Mouse (Mus musculus): ENCODE results near the gene Tspyl4. TPM values are rescaled to one million over a fixed set of nuclear protein-coding genes. Genes with fewer than 3 reads are reported as not detected.
"Not testable (repeated sequence)": the region's sequence is repeated elsewhere in the genome, so short reads cannot be mapped to it uniquely, and the experiment has no call there.

Tspyl4 gene
- total RNA-seq (2021): 100 to 1,000 TPM; 363 to 401 TPM

DNA sequence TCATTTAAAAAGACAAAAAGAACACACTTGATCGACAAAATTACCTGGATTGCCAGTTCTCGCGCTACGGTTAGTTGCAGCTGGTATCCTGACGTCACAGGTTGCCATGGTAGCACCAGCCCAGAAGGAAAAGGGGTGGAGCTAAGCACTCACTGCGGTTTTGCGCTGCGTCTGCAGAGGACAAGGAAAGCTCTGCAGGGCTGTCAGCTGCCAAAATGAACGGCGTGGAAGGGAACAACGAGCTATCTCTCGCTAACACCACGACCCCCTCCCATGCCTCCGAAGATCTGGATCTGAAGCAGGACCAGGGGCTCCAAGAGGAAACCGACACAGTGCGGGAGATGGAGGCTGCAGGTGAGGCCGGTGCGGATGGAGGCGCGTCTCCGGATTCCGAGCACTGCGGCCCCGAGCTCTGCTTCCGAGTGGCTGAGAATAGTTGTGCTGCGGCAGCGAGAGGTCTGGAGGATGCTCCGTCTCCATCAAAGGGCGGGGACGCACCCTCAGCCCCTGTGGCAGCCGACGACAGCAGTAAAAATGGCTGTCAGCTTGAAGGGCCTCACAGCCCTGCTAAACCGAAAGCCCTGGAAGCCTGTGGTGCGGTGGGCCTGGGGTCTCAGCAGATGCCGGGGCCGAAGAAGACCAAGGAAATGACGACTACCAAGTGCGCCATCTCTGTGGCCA is at the start of gene Tspyl4:
Gene Tspyl4 (plus strand): TSS at position 144 of the 681 bp plus-strand sequence.
- peak; percentile 92 to 94 for DNase-seq (ENCODE audit: low spot score in 2 of 2)
- intact Hi-C loops (cut with DNase I): loop anchor here (2.0 to 5.0 kb wide), 2 partner anchors 15 to 280 kb away; partner anchors contain the start of genes Rwdd1 and Tspyl1

DNA sequence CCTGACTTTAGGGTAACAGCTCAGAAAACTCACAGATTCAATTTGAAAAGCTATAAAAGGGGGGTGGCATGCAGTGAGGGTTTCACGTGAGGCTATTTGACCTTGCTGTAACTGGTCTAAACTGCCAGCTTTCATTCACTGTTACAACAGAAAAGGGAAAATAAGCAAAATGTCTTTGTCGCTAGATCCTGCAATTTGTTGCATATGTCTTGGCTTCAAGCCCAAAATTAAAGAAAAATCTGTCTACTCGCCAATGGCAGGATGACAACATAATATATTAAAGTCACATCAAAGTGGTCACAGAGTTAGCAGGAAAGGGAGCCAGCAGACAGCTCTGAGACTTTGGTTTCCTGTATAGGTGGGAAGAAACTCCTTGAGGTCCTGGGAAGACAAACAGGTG is 49.5 kb upstream of the Tspyl4 start:
- no peak for DNase-seq (ENCODE audit: low spot score in 2 of 2)
- intact Hi-C loops (cut with DNase I): no loop called here

DNA sequence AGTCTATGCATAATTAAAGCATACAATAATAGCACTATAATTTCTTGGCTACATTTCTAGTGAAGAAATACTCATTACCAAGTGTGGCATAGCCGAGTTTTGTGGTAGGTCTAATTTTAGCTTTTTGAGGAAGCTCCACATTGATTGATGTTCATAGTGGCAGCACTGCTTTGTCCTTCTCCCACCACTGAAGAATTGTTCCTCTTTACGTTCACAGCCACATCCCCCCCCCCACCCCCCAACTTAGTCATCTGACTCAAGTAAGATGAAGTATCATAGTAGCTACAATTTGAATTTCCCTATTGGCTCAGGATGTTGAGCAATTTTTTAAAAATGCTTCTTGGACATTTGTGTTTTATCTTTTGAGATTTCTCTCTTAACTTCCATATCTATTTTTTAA is 47.6 kb upstream of the Tspyl4 start:
- intact Hi-C loops (cut with DNase I): no loop called here
- no peak for DNase-seq (ENCODE audit: low spot score in 2 of 2)

DNA sequence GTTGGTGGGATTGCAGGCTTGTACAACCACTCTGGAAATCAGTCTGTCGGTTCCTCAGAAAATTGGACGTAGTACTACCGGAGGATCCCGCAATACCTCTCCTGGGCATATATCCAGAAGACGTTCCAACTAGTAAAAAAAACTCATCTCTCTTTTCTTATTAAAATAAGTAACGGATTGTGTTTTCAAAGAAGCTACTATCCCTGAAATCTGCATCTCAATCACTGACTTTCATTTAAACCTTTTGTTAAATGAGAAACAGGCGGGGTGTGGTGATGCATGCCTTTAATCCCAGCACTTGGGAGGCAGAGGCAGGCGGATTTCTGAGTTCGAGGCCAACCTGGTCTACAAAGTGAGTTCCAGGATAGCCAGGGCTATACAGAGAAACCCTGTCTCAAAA is 44.4 kb upstream of the Tspyl4 start:
- intact Hi-C loops (cut with DNase I); DNase-seq (ENCODE audit: low spot score in 2 of 2): not testable (repeated sequence)

DNA sequence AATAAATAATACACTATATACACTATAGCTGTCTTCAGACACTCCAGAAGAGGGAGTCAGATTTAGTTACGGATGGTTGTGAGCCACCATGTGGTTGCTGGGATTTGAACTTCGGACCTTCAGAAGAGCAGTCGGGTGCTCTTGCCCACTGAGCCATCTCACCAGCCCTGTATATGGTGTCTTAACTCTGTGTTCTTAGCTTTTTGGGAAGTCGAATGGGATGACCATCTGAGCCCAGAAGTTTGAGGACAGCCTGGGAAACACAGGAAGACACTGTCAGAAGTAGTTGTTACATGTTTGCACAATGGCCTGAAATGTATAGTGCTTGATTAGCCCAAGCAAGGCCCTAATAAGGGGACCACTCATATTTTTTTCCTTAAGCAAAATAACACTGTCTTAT is 32.1 kb upstream of the Tspyl4 start:
- intact Hi-C loops (cut with DNase I): no loop called here
- DNase-seq (ENCODE audit: low spot score in 2 of 2): no peak

DNA sequence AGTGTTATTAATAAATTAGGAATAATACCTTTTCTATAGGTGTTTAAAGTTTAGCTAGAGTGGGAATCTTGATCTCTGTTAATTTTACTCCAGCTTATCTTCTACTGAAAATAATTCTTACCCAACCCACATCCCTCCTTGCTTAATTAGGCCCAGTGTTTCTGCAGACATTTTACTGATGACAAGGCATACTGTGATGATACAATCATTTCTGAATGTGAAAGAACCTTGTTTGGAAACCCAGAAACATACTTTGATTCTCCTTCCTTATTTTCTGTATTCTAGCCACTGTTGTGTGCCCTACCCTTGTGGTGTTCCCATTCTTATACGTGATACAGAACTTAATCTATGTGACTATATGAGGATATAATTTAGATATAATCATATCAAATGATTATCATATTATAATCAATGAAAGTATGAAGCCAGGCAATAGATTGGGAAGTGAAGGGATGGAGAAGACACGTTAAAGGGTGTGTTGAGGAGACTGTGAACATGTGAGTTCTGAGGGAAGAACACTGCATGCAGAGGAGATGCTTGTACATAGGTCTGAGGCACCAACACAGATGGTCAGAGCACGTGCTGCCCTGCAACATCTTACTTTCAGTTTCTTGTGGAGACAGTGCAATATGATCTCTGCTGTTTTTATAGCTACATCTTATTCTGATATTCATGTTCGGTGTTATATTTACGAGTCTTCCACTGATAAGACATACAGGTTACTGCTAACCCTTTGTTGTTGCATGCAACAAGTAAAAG is 29.8 kb upstream of the Tspyl4 start:
- no peak for DNase-seq (ENCODE audit: low spot score in 2 of 2)
- intact Hi-C loops (cut with DNase I): no loop called here

DNA sequence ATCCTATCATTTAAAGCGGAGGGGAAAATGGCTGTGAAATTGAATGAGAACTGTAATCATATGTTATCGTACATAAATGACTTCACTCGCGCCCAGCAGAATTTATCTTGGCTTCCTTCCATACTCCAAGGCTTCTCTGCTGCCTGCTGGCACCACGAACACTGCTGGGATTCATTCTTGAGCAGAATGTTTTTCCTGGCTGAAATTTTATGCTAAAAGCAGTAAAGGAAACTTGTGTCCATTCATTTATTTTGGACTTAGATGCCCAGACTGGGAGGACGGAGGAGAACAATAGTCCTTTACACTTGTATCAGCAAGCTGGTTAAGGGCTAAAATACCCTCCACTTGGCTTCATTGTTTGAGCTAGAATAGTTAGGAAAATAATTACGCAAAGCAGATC is 25.6 kb upstream of the Tspyl4 start:
- no peak for DNase-seq (ENCODE audit: low spot score in 2 of 2)
- intact Hi-C loops (cut with DNase I): no loop called here

DNA sequence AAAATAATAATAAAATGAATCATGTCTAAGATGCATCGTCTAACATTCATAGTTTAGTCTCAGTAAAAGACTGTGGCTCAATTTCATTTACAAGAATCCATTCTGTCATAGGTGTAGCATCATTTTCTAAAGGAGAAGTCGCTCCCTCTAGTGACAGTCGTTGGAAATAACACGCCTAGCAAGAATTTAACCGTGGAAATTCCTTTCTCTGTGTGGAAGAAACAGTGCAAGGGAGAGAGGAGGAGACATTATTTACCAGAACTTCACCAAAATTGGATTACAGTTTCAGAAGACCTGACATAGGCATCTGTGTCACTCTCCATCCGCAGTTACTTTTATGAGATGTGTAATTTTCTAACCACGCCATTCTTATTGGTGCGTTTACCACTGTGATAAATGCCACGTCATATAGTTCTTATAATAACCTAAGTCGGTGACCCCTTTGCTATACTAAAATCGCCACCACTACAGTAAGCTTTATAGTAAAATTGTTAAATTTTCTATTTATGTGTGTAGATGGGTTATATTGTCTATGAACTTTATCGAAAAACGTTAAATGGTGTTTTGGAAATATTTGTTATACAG is 16.6 kb upstream of the Tspyl4 start:
- peak; percentile 13 to 44 for DNase-seq (ENCODE audit: low spot score in 2 of 2)
- intact Hi-C loops (cut with DNase I): loop anchor here (5.0 kb wide), 3 partner anchors 183 to 263 kb away; partner anchors contain the start of genes Calhm5 and Rwdd1

DNA sequence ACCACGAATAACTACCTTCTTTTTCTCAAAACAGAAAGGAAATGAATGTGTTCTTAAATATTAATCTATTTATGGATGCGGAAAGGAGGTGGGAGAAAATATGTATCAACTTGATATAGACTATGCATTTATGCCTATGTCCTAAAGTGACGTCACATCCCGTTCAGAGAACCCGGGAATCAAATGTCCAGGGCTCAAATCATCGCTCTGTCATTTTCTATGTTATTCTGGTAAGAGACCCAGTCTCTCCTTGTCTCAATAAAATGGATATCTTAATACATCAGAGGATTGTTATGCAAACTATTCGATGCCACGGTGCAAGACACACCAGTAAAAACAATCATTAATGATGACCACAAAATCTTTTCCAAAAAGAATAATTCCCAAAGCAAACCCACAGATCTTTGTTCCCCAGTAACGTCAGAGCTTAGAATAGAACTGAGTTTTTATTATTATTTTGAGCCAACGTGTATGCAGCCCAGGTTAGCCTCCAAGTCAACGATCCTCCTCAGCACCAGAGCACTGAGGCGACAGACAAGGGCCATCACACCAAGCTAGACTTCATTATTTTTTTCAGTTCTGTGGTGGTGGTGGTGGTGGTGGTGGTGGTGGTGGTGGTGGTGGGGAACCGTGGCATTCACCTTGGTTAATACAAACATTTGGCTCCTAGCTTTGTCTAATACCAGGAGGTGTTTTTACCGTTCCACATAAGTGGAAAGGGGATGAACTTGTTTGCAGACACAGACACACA is 15.9 kb upstream of the Tspyl4 start:
- no peak for DNase-seq (ENCODE audit: low spot score in 2 of 2)
- intact Hi-C loops (cut with DNase I): loop anchor here (5.0 kb wide), 3 partner anchors 184 to 264 kb away; partner anchors contain the start of genes Calhm5 and Rwdd1

DNA sequence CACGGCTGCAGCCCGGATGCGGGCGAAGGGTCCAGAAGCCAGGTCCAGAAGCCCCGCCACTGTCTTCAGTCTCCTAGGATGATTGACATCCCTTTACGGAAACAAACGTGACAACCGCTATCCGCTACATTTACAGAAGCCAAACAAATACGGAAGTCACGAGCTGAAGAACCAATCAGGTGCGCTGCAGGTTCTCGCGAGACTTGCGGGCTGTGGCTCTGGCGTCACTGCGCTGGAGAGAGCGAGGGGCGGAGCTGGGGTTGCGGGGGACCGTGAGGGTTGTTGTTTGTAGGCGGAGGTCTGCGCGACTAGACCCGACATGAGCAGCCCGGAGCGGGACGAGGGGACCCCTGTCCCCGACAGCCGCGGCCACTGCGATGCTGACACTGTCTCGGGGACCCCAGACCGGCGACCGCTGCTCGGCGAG is 15.3 kb upstream of the Tspyl4 start, which contains the start of gene Tspyl1:
Gene Tspyl1 (plus strand): TSS at position 229 of the 427 bp plus-strand sequence.
- peak; percentile 98 for DNase-seq (ENCODE audit: low spot score in 2 of 2)
- intact Hi-C loops (cut with DNase I): loop anchor here (2.0 to 5.0 kb wide), 5 partner anchors 15 to 265 kb away; partner anchors contain the start of genes Calhm5, Dse, Rwdd1 and Tspyl4

DNA sequence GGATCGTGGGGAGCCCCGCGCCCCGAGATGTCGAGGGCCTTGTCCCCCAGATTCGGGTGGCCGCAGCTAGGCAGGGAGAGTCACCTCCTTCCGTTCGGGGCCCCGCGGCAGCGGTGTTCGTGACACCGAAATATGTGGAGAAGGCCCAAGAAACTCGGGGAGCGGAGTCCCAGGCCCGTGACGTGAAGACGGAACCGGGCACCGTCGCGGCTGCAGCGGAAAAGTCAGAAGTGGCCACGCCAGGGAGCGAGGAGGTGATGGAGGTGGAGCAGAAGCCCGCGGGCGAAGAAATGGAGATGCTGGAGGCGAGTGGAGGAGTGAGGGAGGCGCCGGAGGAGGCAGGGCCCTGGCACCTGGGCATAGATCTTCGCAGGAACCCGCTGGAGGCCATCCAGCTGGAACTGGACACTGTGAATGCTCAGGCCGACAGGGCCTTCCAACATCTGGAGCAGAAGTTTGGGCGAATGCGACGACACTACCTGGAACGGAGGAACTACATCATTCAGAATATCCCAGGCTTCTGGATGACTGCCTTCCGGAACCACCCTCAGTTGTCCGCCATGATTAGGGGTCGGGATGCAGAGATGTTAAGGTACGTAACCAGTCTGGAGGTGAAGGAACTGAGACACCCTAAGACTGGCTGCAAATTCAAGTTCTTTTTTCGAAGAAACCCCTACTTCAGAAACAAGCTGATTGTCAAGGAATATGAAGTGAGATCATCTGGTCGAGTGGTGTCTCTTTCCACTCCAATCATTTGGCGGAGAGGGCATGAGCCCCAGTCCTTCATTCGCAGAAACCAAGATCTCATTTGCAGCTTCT is 14.6 kb upstream of the Tspyl4 start:
- intact Hi-C loops (cut with DNase I): loop anchor here (2.0 to 5.0 kb wide), 5 partner anchors 14 to 265 kb away; partner anchors contain the start of genes Calhm5, Dse, Rwdd1 and Tspyl4
- peak in 1 of 2 experiments; percentile 72 for DNase-seq (ENCODE audit: low spot score in 2 of 2)

DNA sequence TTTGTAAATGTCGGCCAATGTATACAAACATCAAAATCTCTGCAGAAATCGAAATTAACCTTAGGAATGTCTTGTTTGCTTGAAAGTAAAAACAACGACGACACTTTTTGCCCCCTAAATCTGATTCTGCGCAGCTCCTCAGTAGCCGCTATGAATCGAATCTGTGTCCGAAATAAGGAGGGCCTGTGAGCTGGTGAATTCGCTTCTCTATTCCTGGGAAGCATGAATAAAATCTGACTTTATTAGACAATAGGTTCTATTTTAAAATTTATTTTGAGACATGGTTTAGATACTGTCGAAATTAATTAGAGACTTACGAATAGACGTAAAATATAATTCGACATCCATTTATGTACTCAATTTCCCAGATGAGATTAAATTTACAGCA is 337 bp upstream of the Tspyl4 start:
- intact Hi-C loops (cut with DNase I): loop anchor here (2.0 to 5.0 kb wide), 2 partner anchors 14 to 280 kb away; partner anchors contain the start of genes Rwdd1 and Tspyl1

DNA sequence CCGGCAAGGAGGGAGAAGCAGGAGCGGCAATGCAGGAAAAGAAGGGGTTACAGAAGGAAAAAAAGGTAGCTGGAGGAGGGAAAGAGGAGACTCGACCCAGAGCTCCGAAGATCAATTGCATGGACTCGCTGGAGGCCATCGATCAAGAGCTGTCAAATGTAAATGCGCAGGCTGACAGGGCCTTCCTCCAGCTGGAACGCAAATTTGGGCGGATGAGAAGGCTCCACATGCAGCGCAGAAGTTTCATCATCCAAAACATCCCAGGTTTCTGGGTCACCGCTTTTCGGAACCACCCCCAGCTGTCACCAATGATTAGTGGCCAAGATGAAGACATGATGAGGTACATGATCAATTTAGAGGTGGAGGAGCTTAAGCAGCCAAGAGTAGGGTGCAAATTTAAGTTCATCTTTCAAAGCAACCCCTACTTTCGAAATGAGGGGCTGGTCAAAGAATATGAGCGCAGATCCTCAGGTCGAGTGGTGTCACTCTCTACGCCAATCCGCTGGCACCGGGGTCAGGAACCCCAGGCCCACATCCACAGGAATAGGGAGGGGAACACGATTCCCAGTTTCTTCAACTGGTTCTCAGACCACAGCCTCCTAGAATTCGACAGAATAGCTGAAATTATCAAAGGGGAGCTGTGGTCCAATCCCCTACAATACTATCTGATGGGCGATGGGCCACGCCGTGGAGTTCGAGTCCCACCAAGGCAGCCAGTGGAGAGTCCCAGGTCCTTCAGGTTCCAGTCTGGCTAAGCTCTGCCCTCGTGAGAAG is 925 bp downstream of the Tspyl4 start:
- intact Hi-C loops (cut with DNase I): loop anchor here (2.0 to 5.0 kb wide), 2 partner anchors 15 to 281 kb away; partner anchors contain the start of genes Rwdd1 and Tspyl1
- DNase-seq (ENCODE audit: low spot score in 2 of 2): no peak

More for the DNA sequence above, 337 bp upstream of the Tspyl4 start:
- DNase-seq (ENCODE audit: low spot score in 2 of 2): no peak

DNA sequence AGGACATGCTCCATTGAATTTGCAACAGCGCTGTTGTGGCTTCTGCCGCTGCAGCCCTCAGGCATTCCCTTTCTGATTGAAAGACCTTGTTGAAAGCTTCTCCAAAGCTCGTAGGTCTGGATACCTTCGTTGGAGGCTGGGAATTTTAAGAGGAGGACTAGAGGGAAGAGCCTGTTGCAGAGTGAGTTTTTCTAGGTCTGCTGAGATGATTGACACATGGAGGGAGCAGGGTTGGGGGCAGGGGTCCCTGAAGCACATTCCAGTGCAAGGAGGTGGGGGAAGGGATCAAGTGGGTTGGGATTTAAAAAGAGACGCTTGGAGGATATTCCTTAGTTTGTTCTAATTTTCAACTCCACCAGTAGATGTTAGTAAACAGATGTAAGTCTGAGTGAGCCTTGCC is 3.1 kb downstream of the Tspyl4 start:
- DNase-seq (ENCODE audit: low spot score in 2 of 2): no peak
- intact Hi-C loops (cut with DNase I): no loop called here

DNA sequence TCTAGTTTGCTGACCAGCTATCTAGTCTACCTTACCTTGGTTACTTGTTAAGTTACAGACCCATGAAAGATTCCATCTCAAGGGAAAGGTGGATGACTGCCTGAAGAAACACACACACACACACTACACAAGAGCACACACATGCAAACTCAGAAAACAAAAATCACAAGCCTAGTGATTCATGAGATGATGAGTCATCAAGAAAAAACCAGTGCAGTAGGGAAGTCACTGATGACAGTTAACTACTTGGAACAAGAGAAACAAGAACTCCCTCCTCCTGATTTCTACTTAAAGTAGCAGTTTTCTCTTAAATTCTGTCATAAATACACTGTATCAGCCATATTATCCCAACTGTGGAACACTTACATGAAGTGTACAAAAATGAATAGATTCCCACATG is 9.8 kb downstream of the Tspyl4 start:
- DNase-seq (ENCODE audit: low spot score in 2 of 2): no peak
- intact Hi-C loops (cut with DNase I): no loop called here

DNA sequence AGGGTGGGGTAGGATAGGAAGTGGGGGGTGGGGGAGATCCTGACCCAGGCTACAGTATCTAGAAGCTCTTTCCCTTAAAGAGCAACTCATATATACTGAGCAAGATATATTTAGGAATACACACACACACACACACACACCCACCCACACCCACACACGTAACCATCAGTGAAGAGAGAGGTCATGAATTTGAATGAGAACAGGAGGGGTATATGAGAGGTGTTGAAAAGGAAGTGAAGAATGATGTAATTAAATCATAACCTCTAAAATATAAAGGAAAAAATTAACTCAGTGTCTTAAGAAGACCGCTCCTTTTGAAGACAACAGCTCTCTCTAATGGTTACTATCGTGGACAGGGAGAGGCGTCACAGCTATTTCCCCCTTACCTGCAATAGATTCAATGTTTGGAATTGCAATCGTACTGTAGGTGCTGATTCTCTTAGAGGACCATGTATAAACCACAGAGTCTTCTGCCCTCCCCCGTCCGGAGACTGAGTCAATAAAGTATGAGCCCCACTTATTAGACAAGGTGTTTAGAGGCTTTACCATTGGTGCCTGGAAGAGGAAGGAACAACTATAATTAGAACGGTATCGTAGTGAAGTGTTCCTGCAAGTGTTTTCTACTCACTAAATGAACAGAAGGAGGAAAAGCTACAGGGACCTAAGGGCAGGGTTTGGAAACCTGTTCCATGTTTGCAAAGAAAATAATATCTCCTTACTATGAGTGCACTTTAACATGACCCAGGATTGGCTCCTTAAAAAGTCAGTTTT is 12.9 kb downstream of the Tspyl4 start:
- intact Hi-C loops (cut with DNase I): no loop called here
- no peak for DNase-seq (ENCODE audit: low spot score in 2 of 2)

DNA sequence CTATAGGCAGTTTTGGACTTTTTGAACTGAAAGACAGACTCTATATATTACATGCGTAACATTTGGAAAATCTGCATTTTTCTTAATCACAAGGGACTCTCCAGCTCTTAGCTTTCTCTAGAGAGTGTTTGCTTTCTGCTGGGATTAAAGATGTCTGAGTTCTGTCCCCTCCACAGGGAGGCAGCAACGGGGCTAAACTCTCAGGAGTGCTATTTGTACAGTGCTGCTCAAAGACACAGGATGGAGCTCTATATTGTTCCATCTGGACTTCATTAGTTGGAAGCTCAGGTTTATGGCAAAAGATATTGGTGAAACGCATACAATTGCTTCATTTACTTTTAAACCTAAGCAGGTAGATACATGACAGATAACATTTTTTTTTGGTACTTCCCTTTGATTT is 15.3 kb downstream of the Tspyl4 start:
- intact Hi-C loops (cut with DNase I): no loop called here
- no peak for DNase-seq (ENCODE audit: low spot score in 2 of 2)

Measured in left cerebral cortex, postnatal 36 days (tissue).